Mouse (Mus musculus) forebrain, embryonic 13.5 days (tissue): Measurements from ENCODE around the gene Tsku. TPM values are rescaled to one million over a fixed set of nuclear protein-coding genes. Genes with fewer than 3 reads are reported as not detected.

ENCODE experiments used
- ATAC-seq: fragments of 200-750 bp; cut with Nextera tagmentation; 2 replicates; pipeline ENCODE4 v1.8.0; 2017
- H3K27ac ChIP-seq: fragments of 300-500 bp; sonication (generic); 2 replicates; pipeline ENCODE4 v1.5.1; 2015; ENCODE audit warnings: inconsistent platforms, mild to moderate bottlenecking, moderate library complexity
- H3K27me3 ChIP-seq: fragments of 300-500 bp; sonication (generic); 2 replicates; pipeline ENCODE4 v1.6.1; 2015; ENCODE audit warnings: mild to moderate bottlenecking, inconsistent platforms
- H3K36me3 ChIP-seq: fragments of 300-500 bp; sonication (generic); 2 replicates; pipeline ENCODE4 v1.6.1; 2015; ENCODE audit warnings: mild to moderate bottlenecking, inconsistent platforms; ENCODE audit not compliant: poor library complexity, severe bottlenecking
- H3K4me1 ChIP-seq: fragments of 300-500 bp; sonication (generic); 2 replicates; pipeline ENCODE4 v1.6.1; 2015; ENCODE audit warnings: inconsistent platforms
- H3K4me2 ChIP-seq: fragments of 300-500 bp; sonication (generic); 2 replicates; pipeline ENCODE4 v1.6.1; 2015; ENCODE audit warnings: inconsistent platforms, mild to moderate bottlenecking, moderate library complexity
- H3K4me3 ChIP-seq: fragments of 300-500 bp; sonication (generic); 2 replicates; pipeline ENCODE4 v1.5.1; 2015; ENCODE audit warnings: mild to moderate bottlenecking, inconsistent platforms
- H3K9ac ChIP-seq: fragments of 300-500 bp; sonication (generic); 2 replicates; pipeline ENCODE4 v1.6.1; 2015; ENCODE audit warnings: mild to moderate bottlenecking, inconsistent platforms
- H3K9me3 ChIP-seq: fragments of 300-500 bp; sonication (generic); replicated peaks from 2 replicates; pipeline ENCODE4 v1.6.1; 2016; ENCODE audit warnings: inconsistent platforms
- WGBS: fragments of 180-500 bp; shearing (Covaris S2); methylation state at CpG from one replicate; pipeline ENCODE4 v1.1.7; 2015; 5-methylcytosine and 5-hydroxymethylcytosine counted together
- polyA plus RNA-seq: library from polyadenylated mRNA; unstranded; fragments of >200 nt; fragmentation: Nextera tagmentation; extraction: Ambion mirVana; gene quantifications from 2 replicates; pipeline ENCODE4 v1.2.1, GENCODE M21; 2015

The Tsku gene
- polyA plus RNA-seq, 1 experiment from 2014 or later = 6.4 TPM

GRCm38 (mm10) chr7:98340343-98340742 lies 20.8 kb downstream of the Tsku start:
- no peaks in the 10 kb centered on the region for H3K9me3 ChIP-seq
- no peak overlapping the region for H3K4me2 ChIP-seq
- 84% methylated on average over 5 of the region's 5 CpGs for WGBS
- H3K9ac ChIP-seq = no peak overlapping the region
- peaks cover 5% of the 10 kb centered on the region for H3K27me3 ChIP-seq
- no peak overlapping the region for H3K27ac ChIP-seq
- no peak overlapping the region for H3K4me3 ChIP-seq
- ATAC-seq = no peak
- no peaks in the 10 kb centered on the region for H3K36me3 ChIP-seq
- H3K4me1 ChIP-seq = 0 out of 2 replicates have a peak, but pooled peaks cover 3% of the 10 kb centered on the region

- no peaks in the 10 kb centered on the region for H3K4me1 ChIP-seq
- ATAC-seq = no peak
- no peak overlapping the region for H3K27ac ChIP-seq
- H3K4me2 ChIP-seq = no peak overlapping the region
- no peaks in the 10 kb centered on the region for H3K27me3 ChIP-seq
- no peaks in the 10 kb centered on the region for H3K9me3 ChIP-seq
- no peaks in the 10 kb centered on the region for H3K36me3 ChIP-seq
- no peak overlapping the region for H3K9ac ChIP-seq
- H3K4me3 ChIP-seq = no peak overlapping the region
- 78% methylated on average over 3 of the region's 3 CpGs for WGBS
Measured at GRCm38 (mm10) chr7:98333987-98334386, 27.1 kb downstream of the Tsku start.

- no peaks in the 10 kb centered on the region for H3K36me3 ChIP-seq
- 95% methylated on average over 5 of the region's 5 CpGs for WGBS
- no peak overlapping the region for H3K27ac ChIP-seq
- H3K4me2 ChIP-seq = no peak overlapping the region
- no peaks in the 10 kb centered on the region for H3K9me3 ChIP-seq
- no peaks in the 10 kb centered on the region for H3K4me1 ChIP-seq
- no peak for ATAC-seq
- H3K9ac ChIP-seq = no peak overlapping the region
- no peaks in the 10 kb centered on the region for H3K27me3 ChIP-seq
- no peak overlapping the region for H3K4me3 ChIP-seq
Measured at GRCm38 (mm10) chr7:98333507-98333906, 27.6 kb downstream of the Tsku start.

- peak; percentile 57; the same call in 1 of the 2 replicates for ATAC-seq
- no peak overlapping the region for H3K27ac ChIP-seq
- no peaks in the 10 kb centered on the region for H3K9me3 ChIP-seq
- H3K4me1 ChIP-seq = no peaks in the 10 kb centered on the region
- H3K36me3 ChIP-seq = no peaks in the 10 kb centered on the region
- no peak overlapping the region for H3K4me2 ChIP-seq
- H3K9ac ChIP-seq = no peak overlapping the region
- 70% methylated on average over 5 of the region's 5 CpGs for WGBS
- H3K4me3 ChIP-seq = no peak overlapping the region
- H3K27me3 ChIP-seq = no peaks in the 10 kb centered on the region
Measured at GRCm38 (mm10) chr7:98332678-98333397, 28.3 kb downstream of the Tsku start.

GRCm38 (mm10) chr7:98331932-98332331 lies 29.2 kb downstream of the Tsku start:
- no peak for ATAC-seq
- 79% methylated on average over 3 of the region's 3 CpGs for WGBS
- H3K9me3 ChIP-seq = no peaks in the 10 kb centered on the region
- H3K9ac ChIP-seq = no peak overlapping the region
- H3K4me2 ChIP-seq = no peak overlapping the region
- no peak overlapping the region for H3K27ac ChIP-seq
- H3K4me3 ChIP-seq = no peak overlapping the region
- no peaks in the 10 kb centered on the region for H3K27me3 ChIP-seq
- H3K4me1 ChIP-seq = no peaks in the 10 kb centered on the region
- no peaks in the 10 kb centered on the region for H3K36me3 ChIP-seq

- 75% methylated on average over 2 of the region's 2 CpGs for WGBS
- H3K4me2 ChIP-seq = no peak overlapping the region
Measured at GRCm38 (mm10) chr7:98330375-98331002, 30.6 kb downstream of the Tsku start.

GRCm38 (mm10) chr7:98329651-98330374 lies 31.3 kb downstream of the Tsku start:
- Histone ChIP-seq H3K9me3 (no peaks in the 10 kb centered on the region), H3K27ac (no peak overlapping the region), H3K9ac (no peak overlapping the region), H3K36me3 (no peaks in the 10 kb centered on the region), H3K4me2 (no peak overlapping the region), H3K4me1 (no peaks in the 10 kb centered on the region), H3K4me3 (no peak overlapping the region), H3K27me3 (no peaks in the 10 kb centered on the region)
- no peak for ATAC-seq
- WGBS = 76% methylated on average over 7 of the region's 7 CpGs

More at GRCm38 (mm10) chr7:98330375-98331002, 30.6 kb downstream of the Tsku start:
- ATAC-seq = no peak
- Histone ChIP-seq H3K27me3 (no peaks in the 10 kb centered on the region), H3K27ac (no peak overlapping the region), H3K4me1 (no peaks in the 10 kb centered on the region), H3K9me3 (no peaks in the 10 kb centered on the region), H3K36me3 (no peaks in the 10 kb centered on the region), H3K4me3 (no peak overlapping the region), H3K9ac (no peak overlapping the region)

GRCm38 (mm10) chr7:98328311-98328710 lies 32.8 kb downstream of the Tsku start:
- H3K9ac ChIP-seq = no peak overlapping the region
- no peaks in the 10 kb centered on the region for H3K36me3 ChIP-seq
- no peak overlapping the region for H3K4me2 ChIP-seq
- WGBS = 56% methylated on average over 2 of the region's 2 CpGs
- no peak overlapping the region for H3K4me3 ChIP-seq
- no peaks in the 10 kb centered on the region for H3K9me3 ChIP-seq
- H3K27ac ChIP-seq = no peak overlapping the region
- ATAC-seq = no peak
- peaks cover 10% of the 10 kb centered on the region for H3K4me1 ChIP-seq
- no peaks in the 10 kb centered on the region for H3K27me3 ChIP-seq

GRCm38 (mm10) chr7:98326051-98326450 lies 35.1 kb downstream of the Tsku start:
- H3K27me3 ChIP-seq = peaks cover 11% of the 10 kb centered on the region
- peaks cover 14% of the 10 kb centered on the region for H3K4me1 ChIP-seq
- H3K27ac ChIP-seq = no peak overlapping the region
- ATAC-seq = no peak
- 90% methylated on average over 7 of the region's 7 CpGs for WGBS
- no peaks in the 10 kb centered on the region for H3K9me3 ChIP-seq
- no peak overlapping the region for H3K4me3 ChIP-seq
- H3K9ac ChIP-seq = no peak overlapping the region
- H3K4me2 ChIP-seq = no peak overlapping the region
- H3K36me3 ChIP-seq = no peaks in the 10 kb centered on the region

GRCm38 (mm10) chr7:98324228-98324627 lies 36.9 kb downstream of the Tsku start:
- Histone ChIP-seq H3K9ac (no peak overlapping the region), H3K27me3 (peaks cover 11% of the 10 kb centered on the region), H3K27ac (no peak overlapping the region), H3K4me2 (no peak overlapping the region), H3K9me3 (no peaks in the 10 kb centered on the region), H3K36me3 (no peaks in the 10 kb centered on the region), H3K4me1 (peaks cover 14% of the 10 kb centered on the region), H3K4me3 (no peak overlapping the region)
- WGBS = 71% methylated on average over 1 of the region's 1 CpGs
- no peak; the same call in 1 of the 2 replicates for ATAC-seq

- 24% methylated on average over 5 of the region's 5 CpGs for WGBS
- Histone ChIP-seq H3K36me3 (no peaks in the 10 kb centered on the region), H3K4me1 (peaks cover 14% of the 10 kb centered on the region), H3K9me3 (no peaks in the 10 kb centered on the region), H3K9ac (no peak overlapping the region), H3K4me3 (no peak overlapping the region), H3K27me3 (peaks cover 11% of the 10 kb centered on the region), H3K27ac (peak overlapping the region; percentile 44), H3K4me2 (no peak overlapping the region)
- ATAC-seq = peak; percentile 88
Measured at GRCm38 (mm10) chr7:98323288-98324019, 37.7 kb downstream of the Tsku start.

- Histone ChIP-seq H3K9ac (no peak overlapping the region), H3K27ac (no peak overlapping the region), H3K4me3 (no peak overlapping the region), H3K36me3 (no peaks in the 10 kb centered on the region), H3K4me2 (no peak overlapping the region), H3K9me3 (no peaks in the 10 kb centered on the region), H3K27me3 (peaks cover 11% of the 10 kb centered on the region), H3K4me1 (peaks cover 14% of the 10 kb centered on the region)
- 78% methylated on average over 3 of the region's 3 CpGs for WGBS
- ATAC-seq = no peak
Measured at GRCm38 (mm10) chr7:98322415-98322814, 38.7 kb downstream of the Tsku start.
